ENCODE assay signal across 8 mouse cellular contexts in genomic region chr6:125355197-125355741, GRCm38 (mm10). TPM values are rescaled to one million over a fixed set of nuclear protein-coding genes. Genes with fewer than 3 reads are reported as not detected.
A peak's percentile ranks its signal among the peaks of the same experiment; 100 is the strongest.
DNase-seq lines count a peak whose midpoint lies in the region; ATAC-seq and TF ChIP-seq lines count a peak whose summit lies in the region.

No protein-coding gene starts in this region.

- H3K27me3 ChIP-seq in embryonic facial prominence, embryonic 12.5 days: no peaks in the 10 kb centered on the region
- no peaks in the 10 kb centered on the region for H3K27me3 ChIP-seq in limb, embryonic 14.5 days (ENCODE audit: control insufficient read depth, insufficient read depth, low read length)
- H3K27me3 ChIP-seq in stomach, embryonic 16.5 days (ENCODE audit: control insufficient read depth, insufficient read depth, low read length): no peaks in the 10 kb centered on the region

- H3K4me1 ChIP-seq in lung, adult 2 months (ENCODE audit: control insufficient read depth, insufficient read depth, low read length): peaks cover 46% of the 10 kb centered on the region
- H3K4me1 ChIP-seq in embryonic facial prominence, embryonic 12.5 days: peaks cover 47% of the 10 kb centered on the region
- peaks cover 48% of the 10 kb centered on the region for H3K4me1 ChIP-seq in limb, embryonic 14.5 days (ENCODE audit: control insufficient read depth, insufficient read depth, low read length)
- H3K4me1 ChIP-seq in stomach, embryonic 16.5 days (ENCODE audit: control insufficient read depth, insufficient read depth, low read length): peaks cover 56% of the 10 kb centered on the region

- peak overlapping the region; percentile 10; the same call in 1 of the 2 replicates for H3K9ac ChIP-seq in embryonic facial prominence, embryonic 12.5 days
- no peak overlapping the region for H3K9ac ChIP-seq in limb, embryonic 14.5 days (ENCODE audit: low read depth, low read length, severe bottlenecking)
- H3K9ac ChIP-seq in stomach, embryonic 16.5 days (ENCODE audit: low read length): peak overlapping the region; percentile 44

- no peaks in the 10 kb centered on the region for H3K9me3 ChIP-seq in embryonic facial prominence, embryonic 12.5 days
- H3K9me3 ChIP-seq in limb, embryonic 14.5 days (ENCODE audit: control insufficient read depth, low read length): no peaks in the 10 kb centered on the region
- H3K9me3 ChIP-seq in stomach, embryonic 16.5 days (replicated peaks; ENCODE audit: control insufficient read depth, low read length): no peaks in the 10 kb centered on the region

- ATAC-seq in embryonic facial prominence, embryonic 12.5 days (ENCODE audit: insufficient number of reproducible peaks, insufficient read depth, low FRiP score, low TSS enrichment): no peak
- ATAC-seq in limb, embryonic 14.5 days (ENCODE audit: low FRiP score, low read depth): peak; percentile 51
- ATAC-seq in stomach, embryonic 16.5 days (ENCODE audit: insufficient read depth, low FRiP score): no peak

- TF ChIP-seq CTCF in lung, adult 2 months (IDR thresholded peaks at IDR 0.05; ENCODE audit: insufficient read depth, low read length): no peak

- peak overlapping the region; percentile 3 for H3K4me3 ChIP-seq in lung, adult 2 months (replicated peaks; ENCODE audit: extremely low read depth, low read depth, low read length)
- H3K4me3 ChIP-seq in embryonic facial prominence, embryonic 12.5 days: no peak overlapping the region
- 0 out of 2 replicates have a peak overlapping the region, but pooled peaks have one; percentile 5 for H3K4me3 ChIP-seq in limb, embryonic 14.5 days (replicated peaks; ENCODE audit: low read length)
- peak overlapping the region; percentile 2 for H3K4me3 ChIP-seq in stomach, embryonic 16.5 days (replicated peaks; ENCODE audit: low read length)

- TF ChIP-seq POLR2A in lung, adult 2 months (IDR thresholded peaks at IDR 0.05; ENCODE audit: borderline replicate concordance, extremely low read depth, low read depth, low read length): no peak
- no peak for TF ChIP-seq POLR2A in limb, embryonic 14.5 days (IDR thresholded peaks at IDR 0.05; ENCODE audit: borderline replicate concordance, extremely low read depth, insufficient read depth, insufficient read length)

- no peak for DNase-seq in lung, adult 2 months
- no peak for DNase-seq in lung, adult 18-20 months
- peak; percentile 29 for DNase-seq in limb, embryonic 14.5 days (ENCODE audit: low spot score)
- DNase-seq in left cerebral cortex, adult 8-10 months (ENCODE audit: low spot score in 2 of 2): no peak
- DNase-seq in cerebellum, postnatal 10 days: no peak
- DNase-seq in adrenal gland, postnatal 25 days: no peak

- H3K36me3 ChIP-seq in embryonic facial prominence, embryonic 12.5 days: peaks cover 29% of the 10 kb centered on the region
- H3K36me3 ChIP-seq in limb, embryonic 14.5 days (ENCODE audit: control insufficient read depth, insufficient read depth, low read length): peaks cover 33% of the 10 kb centered on the region
- H3K36me3 ChIP-seq in stomach, embryonic 16.5 days (ENCODE audit: control insufficient read depth, insufficient read depth, low read length): peaks cover 16% of the 10 kb centered on the region

- H3K27ac ChIP-seq in embryonic facial prominence, embryonic 12.5 days: peak overlapping the region; percentile 78
- H3K27ac ChIP-seq in limb, embryonic 14.5 days (replicated peaks; ENCODE audit: low read depth, low read length): peak overlapping the region; percentile 43; the same call in 1 of the 2 replicates
- H3K27ac ChIP-seq in stomach, embryonic 16.5 days (ENCODE audit: low read length): peak overlapping the region; percentile 20

- H3K4me2 ChIP-seq in embryonic facial prominence, embryonic 12.5 days (replicated peaks): peak overlapping the region; percentile 40
- H3K4me2 ChIP-seq in limb, embryonic 14.5 days (replicated peaks; ENCODE audit: low read depth, low read length, severe bottlenecking): peak overlapping the region; percentile 37
- peak overlapping the region; percentile 33 for H3K4me2 ChIP-seq in stomach, embryonic 16.5 days (ENCODE audit: low read depth, low read length)

- WGBS in lung, adult 2 months: 9% methylated on average over 10 of the region's 10 CpGs
- WGBS in embryonic facial prominence, embryonic 12.5 days: 5% methylated on average over 10 of the region's 10 CpGs
- WGBS in limb, embryonic 14.5 days: 7% methylated on average over 10 of the region's 10 CpGs
- WGBS in stomach, embryonic 16.5 days: 10% methylated on average over 10 of the region's 10 CpGs

RNA-seq across cellular contexts. Expression of gene Tnfrsf1a, which starts 6.1 kb away (rescaled TPM):
- polyA plus RNA-seq in lung, adult 2 months (2012; rRNA removed): 186 and 200 TPM in 2 replicates
- polyA plus RNA-seq in embryonic facial prominence, embryonic 12.5 days (2016; fragmentation: Nextera tagmentation; extraction: Ambion mirVana): 49.4 and 51.9 TPM in 2 replicates
- polyA plus RNA-seq in limb, embryonic 14.5 days (2012; rRNA removed): 88.8 and 106 TPM in 2 replicates
- 85.6 and 87.8 TPM in 2 replicates for polyA plus RNA-seq in limb, embryonic 14.5 days (2014; fragmentation: Nextera tagmentation; extraction: Ambion mirVana)
- 82.6 and 91.1 TPM in 2 replicates for polyA plus RNA-seq in stomach, embryonic 16.5 days (2015; fragmentation: Nextera tagmentation; extraction: Ambion mirVana)
- total RNA-seq in left cerebral cortex, adult 8-10 months (2022): 10 to 100 TPM; 12.8 to 23.2 (median 16.7) TPM
- total RNA-seq in adrenal gland, postnatal 25 days (2021): 247 and 250 TPM in 2 replicates

RNA-seq across cellular contexts. Expression of gene Plekhg6, which starts 25.3 kb away (rescaled TPM):
- 1.3 and 2.6 TPM in 2 replicates for polyA plus RNA-seq in lung, adult 2 months (2012; rRNA removed)
- polyA plus RNA-seq in embryonic facial prominence, embryonic 12.5 days (2016; fragmentation: Nextera tagmentation; extraction: Ambion mirVana): 0.34 and 0.47 TPM in 2 replicates
- polyA plus RNA-seq in limb, embryonic 14.5 days (2012; rRNA removed): 1.2 and 1.3 TPM in 2 replicates
- 1.6 and 1.8 TPM in 2 replicates for polyA plus RNA-seq in limb, embryonic 14.5 days (2014; fragmentation: Nextera tagmentation; extraction: Ambion mirVana)
- polyA plus RNA-seq in stomach, embryonic 16.5 days (2015; fragmentation: Nextera tagmentation; extraction: Ambion mirVana): 6.3 and 8.2 TPM in 2 replicates
- under 1 TPM; 0.28 to 0.71 (median 0.40) TPM for total RNA-seq in left cerebral cortex, adult 8-10 months (2022)
- 0.30 and 0.38 TPM in 2 replicates for total RNA-seq in adrenal gland, postnatal 25 days (2021)

RNA-seq across cellular contexts. Expression of gene Scnn1a, which starts 34.8 kb away (rescaled TPM):
- polyA plus RNA-seq in lung, adult 2 months (2012; rRNA removed): 245 and 249 TPM in 2 replicates
- 0.52 and 1.1 TPM in 2 replicates for polyA plus RNA-seq in embryonic facial prominence, embryonic 12.5 days (2016; fragmentation: Nextera tagmentation; extraction: Ambion mirVana)
- polyA plus RNA-seq in limb, embryonic 14.5 days (2012; rRNA removed): 2.5 and 2.9 TPM in 2 replicates
- polyA plus RNA-seq in limb, embryonic 14.5 days (2014; fragmentation: Nextera tagmentation; extraction: Ambion mirVana): 1.8 and 1.9 TPM in 2 replicates
- 5.8 and 9.7 TPM in 2 replicates for polyA plus RNA-seq in stomach, embryonic 16.5 days (2015; fragmentation: Nextera tagmentation; extraction: Ambion mirVana)
- total RNA-seq in left cerebral cortex, adult 8-10 months (2022): 1 to 10 TPM; 2.6 to 3.7 (median 3.1) TPM
- total RNA-seq in adrenal gland, postnatal 25 days (2021): 1.6 and 1.9 TPM in 2 replicates

RNA-seq across cellular contexts. Expression of gene Ltbr, which starts 41.6 kb away (rescaled TPM):
- 107 and 116 TPM in 2 replicates for polyA plus RNA-seq in lung, adult 2 months (2012; rRNA removed)
- 27.2 and 28.2 TPM in 2 replicates for polyA plus RNA-seq in embryonic facial prominence, embryonic 12.5 days (2016; fragmentation: Nextera tagmentation; extraction: Ambion mirVana)
- 52.7 and 68.8 TPM in 2 replicates for polyA plus RNA-seq in limb, embryonic 14.5 days (2012; rRNA removed)
- 45.8 and 51.1 TPM in 2 replicates for polyA plus RNA-seq in limb, embryonic 14.5 days (2014; fragmentation: Nextera tagmentation; extraction: Ambion mirVana)
- 69.4 and 73.1 TPM in 2 replicates for polyA plus RNA-seq in stomach, embryonic 16.5 days (2015; fragmentation: Nextera tagmentation; extraction: Ambion mirVana)
- 10 to 100 TPM in 2 of 4 experiments, 1 to 10 TPM in 2; 7.7 to 11.9 (median 10.3) TPM for total RNA-seq in left cerebral cortex, adult 8-10 months (2022)
- 78.7 and 91.8 TPM in 2 replicates for total RNA-seq in adrenal gland, postnatal 25 days (2021)

Comparison
In these comparisons a context has a peak if more than half of its experiments do, and no peak if none do; other contexts are left out.
1. H3K27ac ChIP-seq: peak in every context shown above with its lines; median percentile 78 in embryonic facial prominence, embryonic 12.5 days; 43 in limb, embryonic 14.5 days; 20 in stomach, embryonic 16.5 days.
2. RNA of gene Scnn1a, which starts 34.8 kb away (polyA plus RNA-seq): 245 to 249 TPM in lung, adult 2 months; 5.8 to 9.7 TPM in stomach, embryonic 16.5 days, 1.8 to 2.9 TPM in limb, embryonic 14.5 days and 0.52 to 1.1 TPM in embryonic facial prominence, embryonic 12.5 days; every median in the first group is over 10 times any median in the second.
3. Peak in every context shown above with its lines, with median percentiles within 50 percentile points of each other: H3K4me2 ChIP-seq.